Mouse (Mus musculus) frontal cortex, postnatal 10 days (tissue): ENCODE data around the gene Ppp1r21.

ENCODE experiments used
- DNase-seq, 2 experiments: peaks; one replicate each; pipeline ENCODE4 v3.0.0; 2022; ENCODE audit warnings: low spot score in 2 of 2, mixed read lengths in 1 of 2

The Ppp1r21 gene

GRCm38 (mm10) chr17:88613721-88614120 lies 83.8 kb downstream of the Ppp1r21 start:
- DNase-seq: no peak

- DNase-seq: no peak
Measured at GRCm38 (mm10) chr17:88614234-88614633, 84.3 kb downstream of the Ppp1r21 start.

DNA sequence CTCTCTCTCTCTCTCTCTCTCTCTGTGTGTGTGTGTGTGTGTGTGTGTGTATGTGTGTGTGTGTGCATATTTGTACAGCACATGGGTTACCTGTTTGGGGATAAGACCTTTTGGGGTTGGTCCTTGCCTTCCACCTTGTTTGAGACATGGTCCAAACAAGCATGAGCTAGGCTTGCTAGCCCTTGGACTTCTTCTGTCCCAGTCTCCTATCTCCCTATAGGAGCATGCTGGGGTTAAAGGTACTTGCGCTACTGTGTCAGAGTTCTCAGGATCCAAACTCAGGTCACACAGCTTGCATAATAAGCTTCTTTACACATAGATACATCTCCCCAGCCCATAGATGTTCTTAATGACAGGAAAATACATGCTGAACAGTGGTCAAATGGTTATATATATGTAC lies 84.8 kb downstream of the Ppp1r21 start:
- DNase-seq: no peak

DNA sequence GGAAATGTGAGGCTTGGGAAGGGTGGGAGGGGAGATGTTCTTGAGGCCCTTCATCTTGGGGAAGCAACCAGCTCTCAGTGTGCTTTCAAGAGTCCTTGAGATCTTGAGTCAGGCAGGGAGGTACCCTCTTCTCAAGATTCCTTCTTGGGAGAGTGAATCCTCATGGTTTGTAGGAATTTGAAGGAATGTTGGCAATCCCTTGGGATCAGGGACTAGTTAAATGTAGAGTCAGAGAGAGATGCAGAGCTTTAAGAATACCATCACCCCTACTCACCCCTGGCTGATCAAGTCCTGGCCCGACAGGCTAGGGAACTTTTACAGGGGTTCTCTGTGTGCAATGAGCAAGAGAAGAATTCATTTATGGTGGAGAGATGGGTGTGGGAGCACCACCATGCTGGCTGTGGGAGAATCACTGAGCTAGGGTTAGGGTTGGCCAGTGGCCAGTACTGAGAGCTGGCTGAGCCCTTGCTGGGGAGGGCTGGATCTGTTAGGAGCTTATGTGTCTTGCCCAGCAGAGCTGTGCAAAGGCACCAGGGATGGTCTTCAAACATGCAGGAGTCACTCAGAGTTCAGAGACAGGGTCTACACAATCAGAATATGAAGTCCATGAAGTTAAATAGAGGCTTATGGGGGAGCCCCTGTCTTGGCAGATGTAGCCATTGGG lies 85.7 kb downstream of the Ppp1r21 start:
- no peak for DNase-seq

GRCm38 (mm10) chr17:88620935-88621334 lies 91.0 kb downstream of the Ppp1r21 start:
- DNase-seq: no peak

DNA sequence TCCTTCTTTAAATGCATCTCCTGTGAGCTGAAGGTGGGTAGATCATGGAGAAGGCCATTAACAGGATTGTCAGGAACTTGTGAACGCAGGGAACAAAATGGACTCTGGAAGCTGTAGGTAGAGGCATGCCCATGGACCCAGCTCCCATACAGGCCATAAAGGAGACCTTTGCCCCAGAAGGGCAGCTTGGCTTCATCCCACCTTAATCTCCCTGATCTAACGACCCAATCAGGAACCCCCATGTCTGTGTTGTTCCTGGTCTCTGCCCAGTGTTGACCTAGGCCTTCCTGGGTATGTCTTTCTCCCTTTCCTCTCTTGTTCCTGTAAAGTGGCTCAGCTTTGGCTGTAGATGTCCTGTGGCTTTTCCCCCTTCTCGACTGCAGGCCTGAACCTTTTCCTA lies 91.5 kb downstream of the Ppp1r21 start:
- no peak for DNase-seq

DNA sequence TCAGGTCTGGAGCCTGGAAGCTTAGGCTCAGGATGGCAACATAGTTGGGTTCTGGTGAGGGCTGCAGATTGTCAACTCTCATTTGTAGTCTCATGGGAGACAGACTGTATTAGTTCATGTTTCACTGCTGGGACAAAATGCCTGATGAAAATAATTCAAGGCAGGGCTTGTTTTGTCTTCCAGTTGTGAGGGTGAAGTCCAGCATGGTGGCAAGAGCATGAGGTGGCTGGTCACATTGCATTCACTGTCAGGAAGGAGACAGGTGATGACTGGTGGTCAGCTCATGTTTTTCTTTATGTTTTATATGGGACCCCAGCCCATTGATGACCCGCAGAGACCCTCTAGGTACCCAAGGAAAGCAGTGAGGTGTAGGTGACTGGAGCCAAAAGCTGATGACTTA lies 92.8 kb downstream of the Ppp1r21 start:
- DNase-seq: no peak

DNA sequence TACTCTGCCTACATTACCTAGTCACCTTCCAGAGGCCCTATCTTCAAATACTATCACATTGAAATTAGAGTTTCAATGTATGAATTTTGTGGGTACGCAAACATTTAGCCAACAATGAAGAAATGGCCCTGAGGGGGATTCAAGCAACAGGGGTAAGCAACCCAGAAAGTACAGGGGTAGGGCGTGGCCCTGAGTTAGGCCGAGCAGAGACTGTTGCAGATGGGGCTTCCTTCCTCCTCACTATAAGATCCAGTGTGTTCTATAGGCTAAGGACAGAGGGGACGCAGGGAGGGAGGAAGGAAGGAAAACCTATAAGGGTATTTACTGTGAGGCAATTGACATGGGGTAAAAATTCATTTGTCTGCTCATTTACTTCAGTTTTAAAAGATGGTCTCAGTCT lies 94.5 kb downstream of the Ppp1r21 start:
- DNase-seq: no peak

DNA sequence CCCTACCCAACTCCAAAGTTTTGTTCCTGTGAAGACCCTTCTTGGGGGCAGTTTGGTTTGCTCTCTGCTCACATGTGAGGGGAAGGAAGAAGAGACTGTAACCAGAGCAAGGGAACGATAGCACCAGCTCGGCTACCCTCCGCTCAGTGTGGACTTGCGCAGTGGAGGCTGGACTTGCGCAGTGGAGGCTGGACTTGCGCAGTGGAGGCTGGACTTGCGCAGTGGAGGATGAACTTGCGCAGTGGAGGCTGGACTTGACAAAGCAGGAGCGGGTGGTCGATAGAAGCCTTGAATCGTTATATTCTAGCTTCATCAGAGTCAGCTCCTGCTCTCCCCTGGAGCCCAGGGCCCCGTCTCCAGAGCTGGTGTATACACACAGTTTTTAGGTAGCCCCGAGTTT lies 95.4 kb downstream of the Ppp1r21 start:
- DNase-seq: no peak

DNA sequence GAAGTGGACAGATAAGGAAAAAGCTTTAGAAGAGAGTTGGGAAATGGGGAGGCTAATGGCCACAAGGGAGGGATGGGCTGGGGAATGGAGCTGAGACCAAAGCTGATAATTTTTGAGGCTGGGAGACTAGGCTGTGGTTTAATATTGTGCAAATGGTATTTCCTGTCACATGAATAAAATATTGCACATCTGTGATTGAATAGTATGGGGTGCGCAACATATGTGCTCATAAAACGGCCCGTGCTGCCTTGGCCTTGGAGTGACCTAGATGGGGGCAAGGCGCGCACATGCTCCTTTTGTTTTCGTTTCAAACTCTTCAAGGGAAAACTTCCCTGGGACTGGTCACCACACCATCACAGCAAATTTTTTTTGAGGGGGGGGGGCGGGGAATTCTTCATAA lies 96.0 kb downstream of the Ppp1r21 start:
- DNase-seq: no peak

DNA sequence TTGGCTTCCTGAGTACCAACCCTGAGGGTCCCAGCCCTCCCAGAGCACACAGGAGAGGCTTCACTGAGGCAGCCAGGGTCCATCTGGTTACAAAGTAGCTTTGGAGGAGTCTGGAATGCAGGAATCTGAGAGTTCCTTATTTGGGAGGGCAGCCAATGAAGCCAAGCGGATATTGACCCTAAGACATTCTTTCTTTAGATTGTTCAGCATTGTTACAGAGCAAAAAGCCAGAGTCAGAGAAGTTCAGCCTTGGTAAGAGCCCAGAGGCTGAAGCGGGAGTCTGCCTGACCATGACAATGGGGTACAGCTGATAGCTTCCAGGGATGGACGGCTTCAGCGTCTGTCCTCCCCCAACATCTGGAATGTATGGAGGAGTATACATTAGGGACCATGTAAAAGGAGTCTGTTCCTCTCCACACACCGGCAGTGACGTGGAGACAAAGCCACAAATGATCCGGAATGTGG lies 96.5 kb downstream of the Ppp1r21 start:
- no peak for DNase-seq

DNA sequence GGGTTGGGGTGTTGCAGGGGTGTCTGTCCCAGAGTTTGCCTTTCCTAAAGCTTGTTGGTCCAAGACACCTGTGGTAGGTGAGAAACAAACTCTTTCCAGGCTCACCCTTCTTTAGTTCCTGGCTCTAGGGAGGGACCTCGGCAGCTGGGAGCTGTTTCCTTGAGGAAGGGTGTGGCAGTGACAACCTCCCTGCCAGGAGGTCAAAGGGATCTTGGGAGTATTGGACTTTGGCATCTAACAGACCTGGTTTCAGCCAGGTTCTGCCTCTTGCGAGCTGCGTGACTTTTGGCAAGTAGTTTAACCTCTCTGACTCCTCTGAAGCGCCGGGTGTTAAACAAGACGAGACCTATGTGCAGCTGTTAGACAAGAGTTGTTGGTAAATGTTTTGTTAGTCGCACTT lies 97.2 kb downstream of the Ppp1r21 start:
- no peak for DNase-seq

DNA sequence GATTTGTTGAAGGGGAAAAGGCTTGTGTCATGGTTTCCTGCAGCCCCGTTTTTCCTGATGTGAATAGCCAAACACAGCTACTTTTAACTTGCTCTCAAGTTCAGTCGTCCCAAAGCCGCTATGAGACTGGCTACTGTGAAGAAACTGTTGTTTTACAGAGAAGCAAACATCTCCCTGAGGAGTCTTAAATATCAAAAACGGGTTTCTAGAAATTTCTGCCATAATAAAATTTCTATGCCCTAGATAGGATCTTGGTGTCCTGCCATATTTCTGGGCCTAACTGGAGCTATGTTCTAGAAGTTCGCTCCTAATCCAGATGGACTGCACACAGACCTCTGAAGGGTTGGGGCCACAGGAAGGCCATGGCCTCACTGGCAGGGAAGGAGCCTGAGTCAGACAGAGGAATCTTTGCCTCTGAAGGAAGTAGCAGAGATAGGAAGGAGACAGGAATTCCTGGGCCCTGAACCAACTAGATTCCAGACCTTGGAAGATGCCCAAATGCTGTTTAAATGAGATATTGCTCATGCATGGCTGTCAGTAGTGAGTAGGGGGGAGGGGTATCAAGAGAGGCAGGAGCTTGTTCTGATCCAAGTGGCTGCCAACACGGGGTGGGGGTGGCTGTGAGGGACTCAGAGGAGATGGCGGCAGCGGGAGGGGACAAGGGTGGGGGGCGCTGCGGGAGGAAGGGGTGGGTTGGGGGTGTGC lies 98.9 kb downstream of the Ppp1r21 start:
- DNase-seq: peak in 1 of 2 experiments; percentile 57

- no peak for DNase-seq
Measured at GRCm38 (mm10) chr17:88629381-88629759, 99.5 kb downstream of the Ppp1r21 start.

GRCm38 (mm10) chr17:88629931-88630553 lies 100.1 kb downstream of the Ppp1r21 start:
- DNase-seq: no peak

DNA sequence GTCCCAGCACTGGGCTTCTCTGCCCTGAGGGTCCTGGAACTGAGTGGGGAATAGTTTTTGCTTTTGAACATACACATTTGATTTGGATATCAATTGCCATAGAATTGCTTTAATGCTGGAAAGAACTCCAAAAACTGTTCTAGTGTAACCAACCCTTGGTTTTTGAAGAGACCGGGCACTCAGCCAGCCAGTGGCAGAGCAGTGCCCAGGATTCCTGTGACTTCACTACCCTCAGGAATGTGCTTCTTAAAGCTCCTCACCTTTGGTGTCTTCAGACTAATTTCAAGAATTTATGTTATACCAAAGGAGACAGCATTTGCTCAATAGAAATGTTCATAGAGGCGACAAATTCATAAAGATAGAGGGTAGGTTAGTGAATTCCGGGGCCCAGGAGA lies 100.6 kb downstream of the Ppp1r21 start:
- no peak for DNase-seq

DNA sequence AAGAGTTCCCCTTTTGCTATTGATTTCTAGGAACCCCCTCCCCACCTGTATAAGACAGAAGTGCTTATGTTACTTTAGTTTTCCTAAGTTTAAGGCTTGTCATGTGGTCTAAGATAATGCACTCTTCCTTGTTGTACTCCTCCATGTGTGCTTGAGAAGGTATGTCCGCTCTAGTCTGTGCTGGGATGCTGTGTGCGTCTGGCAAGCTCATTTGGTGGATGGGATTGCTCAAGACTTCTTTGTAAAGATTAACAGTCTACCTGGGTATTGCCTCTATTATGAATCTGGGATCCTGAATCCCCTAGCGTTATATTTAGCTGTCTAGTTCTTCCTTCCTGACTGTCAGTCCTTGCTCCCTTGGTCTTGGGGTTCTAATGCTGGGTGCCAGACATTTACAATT lies 102.7 kb downstream of the Ppp1r21 start:
- no peak for DNase-seq

DNA sequence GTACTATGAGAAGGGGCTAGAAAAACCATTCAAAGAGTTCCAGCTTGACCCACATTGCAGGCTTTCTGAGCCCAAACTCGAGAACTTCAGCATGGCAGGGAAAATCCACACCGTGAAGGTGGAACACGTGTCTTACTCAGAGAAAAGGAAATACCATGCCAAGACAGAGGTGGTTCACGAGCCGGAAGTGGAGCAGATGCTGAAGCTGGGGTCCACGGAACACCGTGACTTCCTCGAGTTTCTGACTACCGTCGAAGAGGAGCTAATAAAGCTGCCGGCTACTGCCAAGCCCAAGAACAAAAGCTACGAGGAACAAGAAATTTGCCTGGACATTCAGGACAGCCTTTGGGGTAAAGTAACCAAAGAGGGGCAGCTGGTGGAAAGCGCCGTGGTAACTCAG lies 106.2 kb downstream of the Ppp1r21 start:
- no peak for DNase-seq

DNA sequence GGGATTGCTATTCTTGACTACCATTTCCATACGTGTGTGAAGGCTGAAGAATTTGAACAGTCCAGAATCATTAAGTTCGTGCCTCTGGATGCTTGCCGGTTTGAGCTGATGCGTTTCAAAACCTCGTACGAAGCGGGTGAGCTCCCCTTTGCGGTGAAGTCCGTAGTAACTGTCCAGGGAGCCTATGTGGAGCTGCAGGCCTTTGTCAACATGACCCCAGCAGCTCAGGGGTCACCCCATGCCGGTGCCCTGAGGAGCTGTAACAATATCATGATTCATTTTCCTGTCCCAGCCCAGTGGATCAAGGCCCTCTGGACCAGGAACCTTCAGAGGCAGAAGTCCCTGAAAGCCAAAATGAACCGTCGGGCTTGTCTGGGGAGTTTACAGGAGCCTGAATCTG lies 106.7 kb downstream of the Ppp1r21 start:
- DNase-seq: no peak
